1 mouse cellular context compared by ENCODE assay signal in the genomic region with DNA sequence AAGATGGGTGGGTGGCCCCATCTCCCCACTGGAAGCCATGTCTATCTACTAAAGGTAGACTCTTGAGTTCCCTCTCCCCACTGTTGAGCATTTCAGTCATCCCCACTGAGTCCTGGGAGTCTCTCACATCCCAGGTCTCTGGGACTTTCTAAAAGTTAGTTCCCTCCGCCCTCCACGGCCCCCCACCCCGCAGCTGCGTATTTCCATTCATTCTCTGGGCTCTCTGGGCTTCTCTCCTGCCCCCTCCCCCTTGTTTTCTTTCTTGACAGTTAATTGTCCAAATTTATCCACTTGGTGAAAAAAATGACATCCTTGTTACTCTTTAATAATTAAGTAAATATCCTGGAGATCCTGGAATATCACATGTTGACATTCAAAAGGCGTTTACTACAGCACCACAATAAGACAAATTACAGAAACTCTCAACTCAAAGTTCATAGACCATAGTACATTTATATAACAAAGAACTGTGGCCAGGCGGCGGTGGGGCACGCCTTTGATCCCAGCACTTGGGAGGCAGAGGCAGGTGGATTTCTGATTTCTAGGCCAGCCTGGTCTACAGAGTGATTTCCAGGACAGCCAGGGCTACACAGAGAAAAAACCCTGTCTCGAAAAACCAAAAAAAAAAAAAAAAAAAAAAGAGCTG.
TF ChIP-seq lines count a peak whose summit lies in the region.

No protein-coding gene starts in this region.

TF ChIP-seq in ES-E14, 5 proteins besides CTCF, POLR2A, EP300 and RAD21:
- TF ChIP-seq ZC3H11A (IDR thresholded peaks at IDR 0.05; ENCODE audit: borderline replicate concordance, low read depth, low read length) (no peak), HCFC1 (IDR thresholded peaks at IDR 0.05; ENCODE audit: borderline replicate concordance, insufficient read depth, low read length) (no peak), MAFK (IDR thresholded peaks at IDR 0.05; ENCODE audit: insufficient read depth, low read depth, low read length) (no peak), ZNF384 (IDR thresholded peaks at IDR 0.05; ENCODE audit: low read depth, low read length) (no peak)
